Mouse (Mus musculus) cortical plate, adult 2 months (tissue): Measurements from ENCODE around the gene Pak1ip1.

Source experiments
- CTCF ChIP-seq: fragments of 200-500 bp; IDR thresholded peaks from 2 replicates; pipeline ENCODE4 v1.5.1; 2011; ENCODE audit warnings: mild to moderate bottlenecking, control low read depth, low read length; ENCODE audit not compliant: insufficient read depth; ENCODE audit errors: extremely low read depth
- POLR2A ChIP-seq: fragments of 200-500 bp; IDR thresholded peaks from 2 replicates; pipeline ENCODE4 v1.6.1; 2011; ENCODE audit warnings: mild to moderate bottlenecking, low read length, control low read depth; ENCODE audit not compliant: insufficient read depth; ENCODE audit errors: extremely low read depth

DNA sequence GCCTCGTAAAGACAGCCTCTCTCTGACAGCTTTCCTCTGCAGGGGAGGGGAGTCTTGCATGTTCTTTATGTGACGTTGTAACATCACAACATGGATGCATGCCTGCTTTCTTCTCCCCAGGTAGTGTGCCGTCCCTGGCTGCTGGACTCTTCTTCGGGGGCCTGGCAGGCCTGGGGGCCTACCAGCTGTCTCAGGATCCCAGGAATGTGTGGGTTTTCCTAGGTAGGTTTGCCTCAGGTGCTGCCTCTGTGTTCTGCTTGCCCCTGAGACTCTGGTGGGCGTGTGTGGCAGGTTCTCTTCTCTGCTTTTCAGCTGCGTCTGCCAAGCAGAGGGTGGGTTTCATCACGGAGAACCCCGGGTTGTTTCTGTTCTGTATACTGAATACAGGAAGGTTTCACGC lies 17.4 kb downstream of the Pak1ip1 start:
- TF ChIP-seq POLR2A, result no peak
- no peak for TF ChIP-seq CTCF
